Mouse (Mus musculus) cortical plate, adult 2 months (tissue): Measurements from ENCODE around the gene Zc3h18. TPM values are rescaled to one million over a fixed set of nuclear protein-coding genes. Genes with fewer than 3 reads are reported as not detected.

Source experiments
- H3K27ac ChIP-seq: fragments of 200-500 bp; 2 replicates; pipeline ENCODE4 v1.5.1; 2012; ENCODE audit warnings: low read length, control low read depth, inconsistent platforms; ENCODE audit not compliant: insufficient read depth
- H3K4me1 ChIP-seq: fragments of 200-500 bp; 2 replicates; pipeline ENCODE4 v1.6.1; 2011; ENCODE audit warnings: low read length; ENCODE audit not compliant: control insufficient read depth, insufficient read depth
- H3K4me3 ChIP-seq: fragments of 200-500 bp; 2 replicates; pipeline ENCODE4 v1.5.1; 2011; ENCODE audit warnings: mild to moderate bottlenecking, low read length, control low read depth; ENCODE audit not compliant: insufficient read depth
- CTCF ChIP-seq: fragments of 200-500 bp; IDR thresholded peaks from 2 replicates; pipeline ENCODE4 v1.5.1; 2011; ENCODE audit warnings: mild to moderate bottlenecking, control low read depth, low read length; ENCODE audit not compliant: insufficient read depth; ENCODE audit errors: extremely low read depth
- POLR2A ChIP-seq: fragments of 200-500 bp; IDR thresholded peaks from 2 replicates; pipeline ENCODE4 v1.6.1; 2011; ENCODE audit warnings: mild to moderate bottlenecking, low read length, control low read depth; ENCODE audit not compliant: insufficient read depth; ENCODE audit errors: extremely low read depth
- polyA plus RNA-seq: library from polyadenylated mRNA; depleted of rRNA; stranded (reverse); fragments of >200 nt; gene quantifications from 2 replicates; pipeline ENCODE4 v1.2.3, GENCODE M21; 2012

Gene Zc3h18
- polyA plus RNA-seq, 1 experiment, result 33.0 TPM

DNA sequence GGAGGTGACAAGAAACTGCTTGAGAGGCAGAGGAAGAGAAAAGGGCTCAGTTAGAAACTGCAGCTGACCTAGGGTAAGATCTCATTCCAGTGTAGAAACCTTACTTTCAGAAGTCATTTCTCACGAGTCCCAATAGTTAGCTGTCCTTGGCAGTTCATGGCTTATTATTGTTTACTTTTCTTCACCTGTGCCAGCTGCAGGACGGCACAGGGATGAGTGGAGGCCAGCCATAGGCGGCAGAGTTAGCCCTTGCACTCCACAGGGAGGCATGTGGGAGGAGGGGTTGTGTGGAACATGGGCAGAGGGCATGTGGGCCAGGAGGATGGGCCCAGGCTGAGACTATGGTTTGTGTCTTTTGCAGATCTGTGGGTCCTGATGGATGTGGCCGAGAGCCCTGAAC, 6.6 kb downstream of the Zc3h18 start:
- Histone ChIP-seq H3K4me1 (peaks cover 2% of the 10 kb centered on the region; the same call in 1 of the 2 replicates), H3K4me3 (no peak overlapping the region), H3K27ac (no peak overlapping the region)
- TF ChIP-seq POLR2A (no peak), CTCF (no peak)

DNA sequence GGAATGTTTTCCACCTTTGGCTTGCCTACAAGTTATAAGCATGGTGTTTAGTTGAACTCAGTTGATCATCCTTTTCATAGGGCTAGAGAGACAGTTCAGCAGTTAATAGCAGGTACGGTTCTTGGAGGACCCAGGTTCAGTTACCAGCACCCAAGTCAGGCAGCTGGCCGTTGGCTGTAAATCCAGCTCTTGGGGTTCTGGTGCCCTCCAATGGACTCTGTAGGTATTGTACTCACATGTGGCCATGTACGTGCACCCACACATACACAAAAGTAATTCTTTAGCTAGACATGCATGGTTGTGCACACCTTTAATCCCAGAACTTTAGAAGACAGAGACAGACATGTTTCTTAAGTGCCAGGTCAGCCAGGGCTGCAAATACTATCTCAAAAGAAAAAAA, 12.9 kb downstream of the Zc3h18 start:
- no peaks in the 10 kb centered on the region for H3K4me1 ChIP-seq
- TF ChIP-seq CTCF (no peak), POLR2A (no peak)

GRCm38 (mm10) chr8:122390758-122391157, 14.3 kb downstream of the Zc3h18 start:
- TF ChIP-seq POLR2A (no peak), CTCF (no peak)
- H3K27ac ChIP-seq, result no peak overlapping the region
- H3K4me1 ChIP-seq, result no peaks in the 10 kb centered on the region

More for the DNA sequence above, 12.9 kb downstream of the Zc3h18 start:
- Histone ChIP-seq H3K4me3 (no peak overlapping the region), H3K27ac (no peak overlapping the region)

DNA sequence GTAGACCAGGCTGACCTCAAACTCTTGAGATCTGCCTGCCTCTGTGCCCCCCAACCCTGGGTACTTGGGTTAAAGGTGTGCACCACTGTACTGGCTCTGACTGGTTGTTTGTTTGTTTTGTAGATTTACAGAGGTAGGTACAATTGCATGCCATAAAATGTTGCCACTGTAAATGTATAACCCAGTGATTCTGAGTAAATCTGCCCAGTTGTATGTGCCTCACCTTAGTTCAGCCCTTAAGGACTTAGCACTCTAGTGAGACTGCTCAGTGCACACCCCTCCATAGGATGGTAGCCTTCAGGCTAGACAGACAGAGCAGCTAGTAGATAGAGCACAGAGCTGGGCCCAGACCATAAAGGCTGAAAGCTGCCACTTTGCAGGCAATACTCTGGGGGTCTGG, 17.3 kb downstream of the Zc3h18 start:
- TF ChIP-seq CTCF (no peak), POLR2A (no peak)
- H3K4me1 ChIP-seq, result no peaks in the 10 kb centered on the region
- no peak overlapping the region for H3K4me3 ChIP-seq
- no peak overlapping the region for H3K27ac ChIP-seq

More at GRCm38 (mm10) chr8:122390758-122391157, 14.3 kb downstream of the Zc3h18 start:
- no peak overlapping the region for H3K4me3 ChIP-seq

DNA sequence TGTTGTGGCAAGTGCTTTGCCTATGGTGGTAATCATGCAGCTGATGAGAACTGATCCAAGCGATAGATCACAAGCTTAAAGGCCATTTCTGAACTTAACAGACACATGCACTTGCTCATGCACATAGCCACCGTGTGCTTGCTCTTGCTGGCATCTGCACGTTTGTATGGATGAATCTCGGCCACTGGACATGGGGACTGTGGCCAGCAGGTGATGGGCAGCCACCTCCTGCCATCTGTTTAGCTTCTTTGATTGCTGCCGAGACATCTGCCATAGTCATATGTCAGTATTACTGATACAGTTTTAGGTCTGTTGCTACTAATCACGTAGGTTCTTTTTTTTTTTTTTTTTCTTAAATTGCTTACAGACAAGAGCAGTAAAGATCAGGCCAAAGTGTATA, 18.9 kb downstream of the Zc3h18 start:
- Histone ChIP-seq H3K27ac (no peak overlapping the region), H3K4me1 (no peaks in the 10 kb centered on the region), H3K4me3 (no peak overlapping the region)
- TF ChIP-seq POLR2A, result no peak
- no peak for TF ChIP-seq CTCF

- no peak overlapping the region for H3K4me3 ChIP-seq
- H3K27ac ChIP-seq, result no peak overlapping the region
- TF ChIP-seq POLR2A, result no peak
- TF ChIP-seq CTCF, result no peak
- no peaks in the 10 kb centered on the region for H3K4me1 ChIP-seq
Observed at GRCm38 (mm10) chr8:122398186-122398585, 21.8 kb downstream of the Zc3h18 start.

DNA sequence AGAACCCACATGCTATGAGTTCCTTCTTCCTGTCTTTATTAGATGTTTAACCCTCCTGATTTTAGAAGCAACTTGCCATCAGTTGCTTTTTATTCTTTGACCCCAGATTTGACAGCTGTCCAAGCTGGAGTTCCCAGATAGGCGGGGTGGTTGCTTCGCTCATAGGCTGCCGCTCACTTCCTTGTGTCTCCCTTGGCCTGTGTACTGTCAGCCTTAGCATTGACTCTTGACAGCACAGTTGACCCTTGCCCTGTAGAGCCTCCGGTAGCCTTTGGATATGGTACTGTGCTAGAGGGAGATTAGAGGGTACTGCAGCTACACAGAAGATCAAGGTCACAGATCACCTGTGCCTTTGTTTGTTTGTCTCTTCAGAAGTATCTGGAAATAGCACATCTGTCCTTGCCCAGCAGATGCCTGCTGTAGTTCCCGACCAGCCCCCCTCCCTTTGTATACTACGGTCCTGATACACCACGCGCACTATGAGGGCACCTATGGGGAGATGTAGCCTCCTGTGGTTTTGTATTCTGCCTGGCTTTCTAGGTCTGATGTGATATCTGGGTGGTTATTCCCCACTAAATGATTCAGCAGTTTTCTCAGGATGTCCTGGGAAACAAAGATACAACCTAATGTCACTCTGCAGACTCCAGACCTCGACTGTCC, 28.9 kb downstream of the Zc3h18 start:
- Histone ChIP-seq H3K4me1 (no peaks in the 10 kb centered on the region; the same call in 1 of the 2 replicates), H3K27ac (no peak overlapping the region), H3K4me3 (no peak overlapping the region)
- TF ChIP-seq POLR2A, result no peak
- no peak for TF ChIP-seq CTCF

DNA sequence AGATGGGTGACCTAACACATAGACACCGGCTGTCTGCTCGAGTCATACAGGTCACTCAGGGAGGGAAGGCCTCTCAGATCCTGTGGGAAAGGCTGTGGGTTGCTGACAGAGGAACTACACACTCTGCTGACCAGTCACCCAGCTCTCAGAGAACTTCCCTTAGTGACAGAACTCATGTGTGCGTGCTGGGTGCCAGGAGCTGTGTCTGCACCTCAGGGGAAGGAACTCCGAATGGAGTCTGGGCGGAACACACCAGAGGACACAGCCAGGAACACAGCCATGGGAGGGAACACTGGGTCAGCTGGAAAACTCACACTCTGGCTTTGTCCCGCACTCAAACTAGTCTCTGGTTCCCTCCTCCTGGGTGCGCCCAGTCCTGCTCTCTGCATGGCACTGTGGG, 31.3 kb downstream of the Zc3h18 start:
- no peak overlapping the region for H3K27ac ChIP-seq
- no peaks in the 10 kb centered on the region; the same call in 1 of the 2 replicates for H3K4me1 ChIP-seq
- TF ChIP-seq POLR2A (no peak), CTCF (no peak)
- no peak overlapping the region for H3K4me3 ChIP-seq

GRCm38 (mm10) chr8:122414311-122414710, 37.9 kb downstream of the Zc3h18 start:
- no peak overlapping the region for H3K27ac ChIP-seq
- no peaks in the 10 kb centered on the region for H3K4me1 ChIP-seq
- no peak overlapping the region for H3K4me3 ChIP-seq
- no peak for TF ChIP-seq CTCF

DNA sequence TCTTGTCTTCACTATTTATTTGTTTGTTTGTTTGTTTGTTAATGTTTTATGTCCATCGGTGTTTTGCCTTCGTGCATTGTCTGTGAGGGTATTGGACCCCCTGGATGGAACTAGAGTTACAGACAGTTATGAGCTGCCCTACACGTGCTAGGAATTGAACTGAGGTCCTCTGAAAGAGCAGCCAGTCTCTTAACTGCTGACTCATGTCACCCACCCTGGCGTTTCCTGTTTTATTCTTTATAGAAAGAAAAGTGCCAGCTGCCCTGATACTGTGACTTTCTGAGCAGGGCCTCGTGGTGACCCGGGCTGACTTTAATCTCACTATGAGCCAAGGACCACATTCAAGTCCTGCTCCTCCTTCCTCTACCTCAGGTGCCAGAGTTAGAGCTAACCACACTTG, 39.1 kb downstream of the Zc3h18 start:
- Histone ChIP-seq H3K4me1 (0 out of 2 replicates have a peak, but pooled peaks cover 2% of the 10 kb centered on the region), H3K27ac (no peak overlapping the region), H3K4me3 (no peak overlapping the region)
- TF ChIP-seq CTCF (no peak), POLR2A (no peak)
